Mouse (Mus musculus) MEL (cell line): ENCODE measurements at regions not wholly inside any gene's neighbourhood (a gene's known extent, or its start where the extent isn't known, plus 50 kb on each side); places are given as distances from the start of the nearest gene placed in this dataset.

Experiments used
- CHD1 ChIP-seq: IDR thresholded peaks from 2 replicates; pipeline ENCODE4 v1.6.1; 2012; ENCODE audit warnings: low read depth, mild to moderate bottlenecking, inconsistent platforms, low read length, improper control_type of control experiment
- CTCF ChIP-seq, 3 experiments: IDR thresholded peaks in 2 of 3; conservative IDR thresholded peaks in 1 of 3; 2 replicates each; pipeline ENCODE4 v1.5.1; 2011 to 2012; ENCODE audit warnings: low read length in 3 of 3, low read depth in 2 of 3, mild to moderate bottlenecking in 2 of 3, improper control_type of control experiment in 1 of 3, inconsistent platforms in 1 of 3, mixed read lengths in 1 of 3, moderate library complexity in 1 of 3; ENCODE audit not compliant: control insufficient read depth in 1 of 3, insufficient read depth in 1 of 3, poor library complexity in 1 of 3, severe bottlenecking in 1 of 3
- ETS1 ChIP-seq: IDR thresholded peaks from 2 replicates; pipeline ENCODE4 v1.6.1; 2012; ENCODE audit warnings: low read depth, mild to moderate bottlenecking, inconsistent platforms, low read length, improper control_type of control experiment, moderate library complexity
- MAX ChIP-seq: IDR thresholded peaks from 2 replicates; pipeline ENCODE4 v1.6.1; 2011; ENCODE audit warnings: low read length, improper control_type of control experiment
- MAZ ChIP-seq: IDR thresholded peaks from 2 replicates; pipeline ENCODE4 v1.6.1; 2012; ENCODE audit warnings: low read depth, mild to moderate bottlenecking, inconsistent platforms, low read length, improper control_type of control experiment
- POLR2AphosphoS2 ChIP-seq: IDR thresholded peaks from 2 replicates; pipeline ENCODE4 v1.6.1; 2011; ENCODE audit warnings: low read length, improper control_type of control experiment
- POLR2AphosphoS5 ChIP-seq: IDR thresholded peaks from 2 replicates; pipeline ENCODE4 v1.6.1; 2012; ENCODE audit warnings: low read depth, borderline replicate concordance, mild to moderate bottlenecking, inconsistent platforms, low read length, moderate library complexity, mixed read lengths
- RAD21 ChIP-seq: IDR thresholded peaks from 2 replicates; pipeline ENCODE4 v1.6.1; 2011; ENCODE audit warnings: mild to moderate bottlenecking, low read depth, low read length, improper control_type of control experiment
- USF1 ChIP-seq: IDR thresholded peaks from 2 replicates; pipeline ENCODE4 v1.6.1; 2014; ENCODE audit warnings: low read depth, mild to moderate bottlenecking, inconsistent platforms, low read length, improper control_type of control experiment, moderate library complexity
- ZC3H11A ChIP-seq: IDR thresholded peaks from 2 replicates; pipeline ENCODE4 v1.6.1; 2012; ENCODE audit warnings: low read depth, mild to moderate bottlenecking, inconsistent platforms, low read length, improper control_type of control experiment

DNA sequence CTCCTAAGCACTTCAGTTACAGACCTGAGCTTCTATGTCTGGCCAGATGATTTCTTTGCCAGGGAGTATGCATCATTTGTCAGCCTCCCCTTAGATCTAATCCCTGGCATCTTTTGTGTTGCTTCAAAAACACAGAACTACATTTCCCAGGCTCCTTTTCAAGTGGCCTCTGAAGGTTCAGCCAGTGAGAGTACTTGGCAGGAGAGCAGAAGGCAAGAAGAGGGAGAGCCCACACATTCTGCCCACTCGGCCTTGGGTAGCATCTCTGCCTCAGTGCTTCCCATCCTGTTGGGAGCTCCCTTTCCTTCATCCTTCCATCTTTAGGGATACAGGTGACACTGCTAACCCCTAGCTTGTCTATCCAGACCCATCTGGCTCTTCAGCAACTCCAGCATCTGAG, 214.9 kb downstream of the Bcor start:
- no peak for TF ChIP-seq CTCF (IDR thresholded peaks at IDR 0.05 in 2 of 3, conservative IDR thresholded peaks at IDR 0.05 in 1 of 3; ENCODE audit: control insufficient read depth in 1 of 3, insufficient read depth in 1 of 3, low read depth in 2 of 3, low read length in 3 of 3, poor library complexity in 1 of 3, severe bottlenecking in 1 of 3)
- no peak for TF ChIP-seq CHD1
- no peak for TF ChIP-seq USF1
- TF ChIP-seq RAD21: no peak
- TF ChIP-seq POLR2AphosphoS5: no peak
- no peak for TF ChIP-seq POLR2AphosphoS2
- TF ChIP-seq MAX: no peak
- no peak for TF ChIP-seq MAZ
- no peak for TF ChIP-seq ETS1
- TF ChIP-seq ZC3H11A: no peak
